In genomic region chr14:57746001-57746771, GRCm38 (mm10) we compare ENCODE assay signal across 7 mouse cellular contexts. TPM values are rescaled to one million over a fixed set of nuclear protein-coding genes. Genes with fewer than 3 reads are reported as not detected.
DNase-seq lines count a peak whose midpoint lies in the region; ATAC-seq lines count a peak whose summit lies in the region.

Gm49361 (minus strand) TSS chr14:57746103.

- H3K9ac ChIP-seq in midbrain, embryonic 11.5 days (ENCODE audit: low read length), result peak within 1 kb of the TSS; percentile 93

- H3K9me3 ChIP-seq in embryonic facial prominence, embryonic 10.5 days, result no peaks in the 10 kb centered on the region
- H3K9me3 ChIP-seq in midbrain, embryonic 11.5 days (ENCODE audit: control insufficient read depth, low read length), result no peaks in the 10 kb centered on the region

- peak; percentile 96 for DNase-seq in adrenal gland, postnatal 10 days
- DNase-seq in embryonic facial prominence, embryonic 10.5 days (ENCODE audit: low spot score), result peak; percentile 91
- DNase-seq in kidney, adult 11 months, result peak; percentile 93
- DNase-seq in left cerebral cortex, postnatal 4 days, result peak; percentile 83
- DNase-seq in midbrain, embryonic 11.5 days (ENCODE audit: low spot score, missing footprints), result peak; percentile 97
- peak; percentile 77 for DNase-seq in right cerebral cortex, postnatal 4 days

- peak; percentile 86 for ATAC-seq in granulocyte monocyte progenitor cell, adult 5-6 weeks (replicated peaks; ENCODE audit: poor library complexity, severe bottlenecking)
- peak; percentile 92 for ATAC-seq in midbrain, embryonic 11.5 days (ENCODE audit: low FRiP score)

- peak within 1 kb of the TSS; percentile 98 for H3K27ac ChIP-seq in embryonic facial prominence, embryonic 10.5 days (replicated peaks)
- peak within 1 kb of the TSS; percentile 59 for H3K27ac ChIP-seq in midbrain, embryonic 11.5 days (ENCODE audit: low read depth, low read length)

- WGBS in embryonic facial prominence, embryonic 10.5 days, result under 1% methylated on average over 68 of the region's 68 CpGs
- under 1% methylated on average over 58 of the region's 68 CpGs for WGBS in midbrain, embryonic 11.5 days

- H3K4me1 ChIP-seq in embryonic facial prominence, embryonic 10.5 days, result peaks cover 37% of the 10 kb centered on the region
- H3K4me1 ChIP-seq in midbrain, embryonic 11.5 days (ENCODE audit: control insufficient read depth, insufficient read depth, low read length), result peaks cover 10% of the 10 kb centered on the region; the same call in 1 of the 2 replicates

- H3K36me3 ChIP-seq in embryonic facial prominence, embryonic 10.5 days (replicated peaks), result no peaks in the 10 kb centered on the region
- H3K36me3 ChIP-seq in midbrain, embryonic 11.5 days (ENCODE audit: control insufficient read depth, insufficient read depth, low read length), result no peaks in the 10 kb centered on the region

- peak within 1 kb of the TSS; percentile 98 for H3K4me3 ChIP-seq in embryonic facial prominence, embryonic 10.5 days
- peak within 1 kb of the TSS; percentile 96 for H3K4me3 ChIP-seq in midbrain, embryonic 11.5 days (ENCODE audit: low read depth, low read length)

- H3K4me2 ChIP-seq in midbrain, embryonic 11.5 days, result peak within 1 kb of the TSS; percentile 85

- peaks cover 10% of the 10 kb centered on the region; the same call in 1 of the 2 replicates for H3K27me3 ChIP-seq in embryonic facial prominence, embryonic 10.5 days (replicated peaks; ENCODE audit: low read depth, poor library complexity, severe bottlenecking)
- H3K27me3 ChIP-seq in midbrain, embryonic 11.5 days (ENCODE audit: control insufficient read depth, insufficient read depth, low read length), result no peaks in the 10 kb centered on the region; the same call in 1 of the 2 replicates

- intact Hi-C loops in left cerebral cortex, postnatal 4 days (cut with DNase I), result loop anchor here (5.0 kb wide), 1 partner anchor 51 kb away; the partner anchor contains the start of gene Sap18

RNA-seq across cellular contexts. Expression of gene Gm49361, which starts in this region (rescaled TPM):
- 1 to 10 TPM in 1 of 2 experiments, under 1 TPM in 1; 0.94 to 3.9 TPM for total RNA-seq in adrenal gland, postnatal 10 days (2021)
- polyA plus RNA-seq in embryonic facial prominence, embryonic 10.5 days (2016; fragmentation: Nextera tagmentation; extraction: Ambion mirVana), result not detected in 2 replicates
- total RNA-seq in granulocyte monocyte progenitor cell, adult 5-6 weeks (2014; fragmentation: Nextera tagmentation), result not detected in 2 replicates
- total RNA-seq in granulocyte monocyte progenitor cell, adult 5-6 weeks (2017), result not detected in 2 replicates
- 1 to 10 TPM in 1 of 2 experiments, not detected in 1; 1.0 TPM for total RNA-seq in left cerebral cortex, postnatal 4 days (2021)
- polyA plus RNA-seq in midbrain, embryonic 11.5 days (2014; fragmentation: Nextera tagmentation; extraction: Ambion mirVana), result not detected in 2 replicates

Comparison
In these comparisons a context has a peak if more than half of its experiments do, and no peak if none do; other contexts are left out.
1. Peak in every context shown above with its lines: DNase-seq, ATAC-seq, H3K4me3 ChIP-seq and H3K27ac ChIP-seq.
2. Peak in DNase-seq, H3K4me3 ChIP-seq and H3K27ac ChIP-seq in embryonic facial prominence, embryonic 10.5 days; RNA of the gene not detected or under 1 TPM.
3. Peak in ATAC-seq in granulocyte monocyte progenitor cell, adult 5-6 weeks; RNA of the gene not detected or under 1 TPM.
4. Peak in DNase-seq, ATAC-seq, H3K4me3 ChIP-seq, H3K27ac ChIP-seq, H3K9ac ChIP-seq and H3K4me2 ChIP-seq in midbrain, embryonic 11.5 days; RNA of the gene not detected or under 1 TPM.